Mouse (Mus musculus): ENCODE measurements around the gene Slc38a7.
"Not testable (repeated sequence)": the region's sequence is repeated elsewhere in the genome, so short reads cannot be mapped to it uniquely, and the experiment has no call there.

Slc38a7 gene

DNA sequence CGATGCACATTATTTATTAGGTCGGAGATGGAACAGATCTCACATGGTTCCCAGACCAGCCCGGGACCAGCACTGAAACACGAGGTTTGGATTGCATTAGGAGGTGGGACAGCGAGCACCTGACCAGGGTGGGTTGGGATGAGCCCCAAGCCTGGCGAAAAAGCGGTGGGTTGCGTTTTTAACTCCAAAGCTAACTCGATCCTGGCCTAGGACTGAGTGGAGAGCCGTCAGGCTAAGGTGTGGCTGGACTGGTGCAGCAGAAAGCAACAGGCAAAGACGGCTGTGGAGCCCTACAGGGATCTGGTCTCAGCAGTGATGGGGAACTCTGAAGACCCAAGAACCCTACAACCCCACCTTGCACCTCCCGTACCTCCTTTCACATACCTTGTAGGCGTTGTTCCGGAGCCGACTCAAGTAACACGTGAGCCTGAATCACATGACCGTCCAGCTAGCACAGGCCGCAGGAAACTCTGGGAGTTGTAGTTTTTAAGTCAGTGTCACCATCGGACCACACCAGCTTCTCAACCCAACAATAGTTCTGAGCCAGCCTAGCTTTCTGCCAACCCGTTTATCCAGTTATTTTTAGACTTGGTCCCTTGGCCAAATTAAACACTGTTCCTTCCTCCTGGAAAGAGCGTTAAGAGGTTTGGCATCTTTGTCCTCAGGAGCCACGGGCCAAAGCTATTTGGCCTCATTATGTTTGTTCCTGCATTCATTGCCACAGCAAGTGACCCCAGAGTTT lies at the start of gene Slc38a7:
Gene Slc38a7, minus strand, starts transcription at position 438 of the 742 bp plus-strand sequence.
- peak; percentile 85 for DNase-seq (ENCODE audit: low read depth, low spot score)

DNA sequence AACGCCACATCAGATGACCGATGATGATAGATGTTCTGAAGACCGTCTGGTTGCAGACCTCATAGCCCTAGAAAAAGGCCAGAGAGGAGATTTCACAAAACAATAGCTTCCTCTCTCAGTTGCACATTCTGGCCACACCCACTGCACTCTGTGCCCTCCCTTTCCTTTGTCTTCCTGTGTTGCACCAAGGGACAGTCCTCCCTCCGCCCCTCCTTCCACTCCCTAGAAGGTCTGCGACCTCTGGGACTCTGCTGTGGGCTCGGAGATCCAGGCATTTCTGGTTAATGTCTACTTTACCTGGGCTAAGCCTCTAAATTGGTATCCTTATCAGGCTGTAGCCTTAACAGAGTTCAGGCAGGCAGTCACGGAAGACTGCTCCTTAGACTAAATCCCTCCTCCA lies 48.5 kb upstream of the Slc38a7 start:
- no peak for DNase-seq (ENCODE audit: low read depth, low spot score)

GRCm38 (mm10) chr8:95893701-95894100 lies 40.4 kb upstream of the Slc38a7 start:
- no peak for DNase-seq (ENCODE audit: low read depth, low spot score)

GRCm38 (mm10) chr8:95888285-95889136 lies 35.2 kb upstream of the Slc38a7 start, which contains the start of gene Got2:
Gene Got2 (minus strand): TSS chr8:95888547.
- DNase-seq (ENCODE audit: low read depth, low spot score) = peak; percentile 87

DNA sequence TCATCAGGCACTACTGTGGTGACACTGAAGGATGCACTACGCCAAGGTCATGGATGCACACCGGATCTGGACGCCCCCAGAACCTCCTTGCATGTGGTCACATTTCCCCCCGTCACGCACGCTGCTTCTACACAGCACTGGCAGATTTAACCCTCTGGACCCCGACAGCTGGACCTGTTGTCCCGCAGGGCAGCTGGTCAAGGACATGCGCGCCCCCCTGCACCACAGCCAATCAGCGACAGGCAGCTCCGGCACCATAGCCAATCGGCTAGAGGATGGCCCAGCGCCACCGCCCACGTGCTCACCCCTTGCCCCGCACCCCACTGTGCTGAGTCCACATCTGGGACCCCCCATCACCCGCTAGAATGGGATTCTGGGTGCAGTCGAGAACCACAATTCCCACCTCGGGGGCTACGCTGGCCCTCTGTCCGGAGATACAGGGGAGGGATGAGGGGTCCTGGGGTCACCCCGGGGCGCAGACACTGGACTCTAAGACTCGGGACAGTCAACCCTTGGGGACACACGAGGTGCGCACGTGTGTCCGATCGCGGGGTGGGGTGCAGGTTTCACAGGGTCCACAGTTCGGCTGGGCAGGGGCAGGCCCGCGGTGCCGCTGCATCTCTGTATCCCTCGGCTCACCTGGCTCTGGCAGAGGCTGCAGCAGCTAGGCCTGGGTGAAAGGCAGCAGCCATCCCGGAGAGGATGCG lies 34.4 kb upstream of the Slc38a7 start:
- peak; percentile 66 for DNase-seq (ENCODE audit: low read depth, low spot score)

DNA sequence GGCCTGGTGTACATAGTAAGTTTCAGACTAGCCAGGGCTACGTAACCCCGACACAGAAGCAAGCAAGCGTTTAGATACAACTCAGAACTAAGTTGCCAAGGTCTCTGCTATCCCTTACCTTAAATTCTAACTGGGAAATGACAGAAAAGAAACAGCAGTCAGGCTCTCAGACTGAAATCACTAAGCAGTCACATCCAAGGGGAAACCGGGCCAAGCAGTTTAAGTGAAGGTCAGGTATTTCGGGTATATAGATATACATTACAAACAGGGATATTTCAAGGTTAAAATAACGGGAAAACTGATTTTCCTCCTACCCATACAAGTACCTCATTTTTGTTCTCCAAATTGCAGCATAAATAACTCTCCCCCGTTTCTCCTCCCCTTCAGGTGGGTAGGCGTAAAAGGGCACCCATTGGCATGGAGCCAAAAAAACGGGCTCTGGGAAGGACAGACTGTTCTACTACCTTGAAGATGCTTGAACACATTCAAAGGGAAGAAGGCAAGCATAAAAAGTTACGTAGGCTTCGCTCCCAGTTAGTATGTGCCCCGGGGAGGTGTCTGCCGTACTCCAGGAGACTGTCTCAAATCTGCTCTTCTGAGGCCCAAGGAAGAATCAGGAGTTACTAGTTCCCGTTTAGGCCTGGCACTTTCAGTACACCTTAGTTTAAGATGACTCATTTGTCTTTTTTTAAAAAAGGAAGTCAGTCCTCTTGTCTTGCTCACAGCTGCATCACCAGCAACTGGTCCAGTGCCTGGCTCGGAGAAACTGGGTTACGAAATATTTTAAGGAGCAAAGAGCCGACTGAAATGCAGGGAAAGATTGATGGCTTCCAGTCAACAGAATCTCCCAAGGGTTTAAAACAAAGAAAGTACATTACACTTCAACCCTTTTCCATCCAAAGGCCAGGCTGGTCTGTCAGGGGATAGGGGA lies 33.6 kb upstream of the Slc38a7 start:
- no peak for DNase-seq (ENCODE audit: low read depth, low spot score)

- DNase-seq (ENCODE audit: low read depth, low spot score) = no peak
Observed at GRCm38 (mm10) chr8:95885966-95886365, 32.6 kb upstream of the Slc38a7 start.

DNA sequence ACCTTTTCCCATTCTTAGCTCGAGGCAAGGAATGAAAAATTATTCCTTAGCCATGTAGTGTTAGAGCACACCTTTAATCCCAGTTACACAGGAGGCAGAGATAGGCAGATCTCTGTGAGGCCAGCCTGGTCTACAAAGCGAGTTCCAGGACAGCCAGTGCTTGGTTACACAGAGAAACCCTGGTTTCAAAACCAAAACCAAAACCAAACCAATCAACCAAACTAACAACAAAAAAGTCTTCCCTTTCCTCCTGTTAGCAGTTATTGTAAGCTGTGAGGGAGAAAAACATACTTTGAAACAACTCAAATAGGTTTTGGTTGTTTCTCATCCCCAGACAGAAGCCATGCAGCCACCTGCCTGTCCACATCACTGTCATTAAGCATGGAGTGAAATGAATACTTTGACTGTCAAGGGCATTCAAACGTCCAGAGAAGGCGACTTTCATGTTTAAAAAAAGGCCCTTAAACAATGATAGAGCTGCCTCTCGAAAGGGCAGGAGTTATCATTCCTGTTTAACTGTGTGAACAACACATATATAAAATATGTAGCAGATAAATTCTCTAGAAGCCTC lies 32.0 kb upstream of the Slc38a7 start:
- DNase-seq (ENCODE audit: low read depth, low spot score) = no peak

DNA sequence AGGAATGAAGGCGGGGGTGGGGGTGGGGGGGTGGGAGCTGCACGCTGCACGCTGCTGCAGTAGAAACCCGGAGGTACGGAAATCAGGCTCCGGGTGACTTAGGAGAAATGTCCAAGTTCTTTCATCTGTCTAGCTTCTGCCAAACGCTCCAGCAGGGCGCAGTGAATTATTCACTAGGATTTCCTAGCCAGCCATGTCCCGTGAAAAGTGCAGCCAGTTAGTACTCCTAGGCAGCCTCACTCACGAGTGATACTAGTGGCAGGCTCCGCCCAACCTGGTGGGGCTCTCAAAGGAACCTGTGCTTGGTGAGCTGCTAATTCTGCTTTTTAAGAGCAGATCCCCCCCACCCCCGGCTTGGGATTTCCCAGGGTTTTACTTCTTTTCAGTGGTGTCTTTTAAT lies 31.2 kb upstream of the Slc38a7 start:
- no peak for DNase-seq (ENCODE audit: low read depth, low spot score)

GRCm38 (mm10) chr8:95882191-95882590 lies 28.9 kb upstream of the Slc38a7 start:
- no peak for DNase-seq (ENCODE audit: low read depth, low spot score)

DNA sequence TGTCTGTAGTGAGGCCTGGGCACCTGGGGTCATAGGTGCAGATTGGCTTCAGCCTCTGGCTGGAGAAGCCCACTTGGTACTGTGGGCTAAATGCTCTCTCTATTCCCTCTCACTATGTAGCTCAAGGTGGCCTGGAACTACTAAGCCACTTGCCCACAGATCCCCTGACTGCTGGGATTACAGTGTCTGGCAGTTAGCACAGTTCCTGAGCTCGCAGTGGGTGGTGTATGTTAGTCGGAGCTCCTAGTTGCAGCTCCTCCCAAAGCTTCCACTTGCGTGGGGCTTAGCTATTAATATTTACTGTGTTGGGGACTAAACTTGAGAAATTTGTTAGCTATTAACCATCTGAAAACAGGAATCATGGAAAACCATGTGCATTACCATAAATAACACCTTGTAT lies 28.2 kb upstream of the Slc38a7 start:
- DNase-seq (ENCODE audit: low read depth, low spot score) = no peak

DNA sequence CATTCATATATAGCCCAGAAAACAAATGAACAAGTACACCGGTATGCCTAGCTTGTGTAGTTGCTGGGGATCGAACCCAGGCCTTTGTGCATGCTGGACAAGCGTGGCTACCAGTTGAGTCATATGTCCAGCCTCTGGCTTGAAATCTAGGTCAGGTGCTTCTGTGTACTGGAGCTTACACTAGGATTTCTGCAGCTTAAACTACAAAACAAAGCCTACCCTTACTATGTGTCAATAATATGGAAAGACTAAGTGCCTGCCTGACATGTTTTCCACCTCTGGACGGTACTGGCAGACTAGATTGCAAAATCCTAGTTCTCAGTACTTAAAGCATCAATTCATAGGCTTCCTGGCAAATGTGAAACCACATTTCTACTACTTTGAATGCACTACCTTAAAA lies 26.5 kb upstream of the Slc38a7 start:
- DNase-seq (ENCODE audit: low read depth, low spot score) = no peak

DNA sequence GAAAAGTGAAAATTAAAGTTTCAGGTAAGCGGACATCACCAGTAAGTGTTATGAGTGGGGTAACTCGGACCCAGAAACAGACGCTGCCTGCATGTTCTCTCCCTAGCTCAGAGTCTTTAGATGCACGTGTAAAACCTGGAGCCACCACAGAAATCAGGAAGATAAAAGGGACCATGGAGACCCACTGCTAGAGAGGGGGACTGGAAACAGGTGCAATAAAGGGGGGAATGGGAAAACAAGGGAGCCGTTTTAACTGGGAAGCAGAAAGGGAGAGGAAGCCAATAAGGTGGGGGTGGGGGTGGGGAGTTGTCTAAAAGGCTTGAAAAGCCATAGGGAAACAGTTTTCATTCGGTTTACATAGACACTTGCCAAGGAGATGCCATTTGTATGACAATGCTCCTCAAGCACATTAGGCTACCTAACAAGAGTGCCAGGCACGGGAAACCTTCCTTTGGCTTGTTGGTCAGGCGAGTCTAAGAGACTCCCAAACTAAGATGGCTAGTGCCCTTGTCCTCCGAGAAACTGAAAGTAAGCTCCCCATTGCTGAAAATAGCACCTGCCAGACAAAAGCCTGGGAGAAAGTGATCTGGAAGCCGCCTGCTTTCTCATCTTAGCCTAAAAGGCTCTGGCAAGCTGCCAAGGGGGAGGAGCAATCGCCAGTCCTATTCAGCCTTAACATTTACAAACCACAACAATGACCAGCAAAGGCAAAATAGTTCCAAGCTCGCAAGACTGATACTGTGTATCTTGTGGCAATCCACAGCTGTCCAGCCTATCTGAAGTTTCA lies 25.0 kb upstream of the Slc38a7 start:
- DNase-seq (ENCODE audit: low read depth, low spot score) = no peak

DNA sequence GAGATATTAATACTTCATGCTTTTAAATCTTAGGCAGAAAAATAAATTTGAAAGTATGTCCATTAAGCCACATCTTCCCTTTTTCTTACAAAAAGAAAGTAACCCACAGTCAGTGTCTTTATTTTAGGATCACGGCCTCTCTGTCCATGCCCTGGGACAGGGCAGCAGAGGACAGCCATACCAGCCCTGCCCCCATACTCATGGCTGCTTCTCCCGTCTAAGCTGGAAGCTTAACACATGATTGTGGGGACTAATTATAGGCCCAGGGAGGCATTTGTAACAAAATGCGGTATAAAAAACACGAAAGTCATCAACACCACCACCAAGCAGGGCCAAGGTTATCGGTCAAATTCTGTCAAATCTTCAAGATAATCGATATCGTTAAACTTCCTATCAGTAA lies 21.9 kb upstream of the Slc38a7 start:
- no peak for DNase-seq (ENCODE audit: low read depth, low spot score)

DNA sequence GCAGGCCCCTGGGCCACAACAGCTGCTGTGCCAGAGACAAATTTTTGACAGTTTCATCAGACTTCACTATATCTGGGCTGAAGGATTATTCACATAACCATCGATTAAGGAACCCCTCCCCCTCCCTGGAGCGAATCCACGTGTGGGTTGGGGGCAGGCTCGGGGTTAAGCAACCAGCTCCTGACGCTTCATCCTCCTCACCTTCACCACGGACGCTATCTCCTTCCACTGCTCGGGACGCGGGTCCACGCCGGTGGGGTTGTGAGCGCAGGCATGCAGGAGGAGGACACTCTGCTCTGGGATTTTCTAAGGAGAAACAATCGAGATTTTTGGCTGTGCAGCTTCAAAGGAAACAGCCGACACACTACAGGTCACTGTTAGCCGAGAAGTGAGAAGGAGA lies 18.4 kb upstream of the Slc38a7 start:
- DNase-seq (ENCODE audit: low read depth, low spot score) = no peak

DNA sequence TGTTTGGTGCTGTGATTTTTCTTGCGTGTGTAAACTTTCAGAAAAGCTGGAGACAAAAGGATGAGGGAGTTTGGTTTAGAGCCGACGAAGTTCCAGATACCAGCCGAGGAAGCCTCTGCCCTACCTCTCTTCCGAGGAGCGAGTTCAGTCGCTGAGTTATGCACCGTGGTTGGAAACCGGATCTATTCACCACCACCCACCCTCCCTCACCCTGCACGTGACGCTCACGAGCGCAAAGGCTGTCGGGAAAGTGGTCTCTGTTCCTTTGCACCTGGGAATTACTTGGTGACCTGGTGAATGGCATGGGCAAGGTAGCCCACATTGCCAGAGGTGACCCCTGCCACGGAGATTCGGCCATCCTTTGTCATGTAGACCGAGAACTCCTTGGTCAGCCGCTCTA lies 11.5 kb upstream of the Slc38a7 start:
- DNase-seq (ENCODE audit: low read depth, low spot score) = not testable (repeated sequence)

- not testable (repeated sequence) for DNase-seq (ENCODE audit: low read depth, low spot score)
Observed at GRCm38 (mm10) chr8:95863761-95864440, 10.6 kb upstream of the Slc38a7 start.

- DNase-seq (ENCODE audit: low read depth, low spot score) = no peak
Observed at GRCm38 (mm10) chr8:95854174-95854573, 835 bp upstream of the Slc38a7 start.

DNA sequence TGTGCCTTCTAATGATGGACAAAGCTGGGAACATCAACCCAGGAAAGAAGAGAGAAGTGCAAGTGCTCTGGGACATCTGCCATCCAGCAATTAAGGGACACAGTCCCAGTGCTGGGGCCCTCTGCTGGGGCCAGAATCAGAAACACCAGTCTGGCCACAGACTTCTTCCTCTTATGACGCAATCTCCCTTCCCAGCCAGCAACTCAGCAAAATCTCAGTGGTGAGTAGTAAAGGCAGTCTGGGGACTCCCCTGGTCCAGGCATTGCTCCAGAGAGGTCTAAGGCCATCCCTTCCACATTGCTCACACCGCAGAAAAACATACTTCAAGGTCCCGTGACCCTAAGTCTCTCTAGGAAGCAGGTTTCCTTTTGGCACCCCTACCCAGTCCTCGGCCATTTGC lies 1.0 kb downstream of the Slc38a7 start:
- DNase-seq (ENCODE audit: low read depth, low spot score) = no peak
